Mouse (Mus musculus): Measurements from ENCODE around the gene Tgfbi.

DNA sequence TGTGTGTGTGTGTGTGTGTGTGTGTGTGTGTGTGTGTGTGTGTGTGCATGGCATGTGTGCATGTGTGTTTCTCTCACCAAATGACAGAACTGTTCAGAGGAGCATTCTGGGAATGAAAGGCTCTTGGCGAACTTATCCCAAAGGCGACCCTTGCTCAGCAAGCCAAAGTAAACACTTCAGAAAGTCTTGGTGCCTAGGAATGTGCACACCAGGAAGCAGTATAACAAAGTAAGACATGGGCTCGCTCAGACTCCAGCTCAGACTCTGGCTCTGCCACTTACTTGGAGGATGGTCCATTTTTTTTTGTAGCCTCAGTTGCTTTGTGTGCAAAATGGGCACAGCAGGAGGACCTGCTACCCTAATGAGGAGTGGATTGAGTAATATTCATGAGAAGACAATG lies 5.4 kb downstream of the Tgfbi start:
- no peak for TF ChIP-seq EP300 (IDR thresholded peaks at IDR 0.05; ENCODE audit: low read depth)
- no peak for TF ChIP-seq CTCF (IDR thresholded peaks at IDR 0.05; ENCODE audit: low read depth)
